Mouse (Mus musculus) NIH3T3 (cell line): ENCODE results near the gene Inhbc.

Source experiments
- DNase-seq: peaks from one replicate; pipeline ENCODE4 v3.0.0-alpha.2; 2012; ENCODE audit warnings: low read depth

The Inhbc gene

DNA sequence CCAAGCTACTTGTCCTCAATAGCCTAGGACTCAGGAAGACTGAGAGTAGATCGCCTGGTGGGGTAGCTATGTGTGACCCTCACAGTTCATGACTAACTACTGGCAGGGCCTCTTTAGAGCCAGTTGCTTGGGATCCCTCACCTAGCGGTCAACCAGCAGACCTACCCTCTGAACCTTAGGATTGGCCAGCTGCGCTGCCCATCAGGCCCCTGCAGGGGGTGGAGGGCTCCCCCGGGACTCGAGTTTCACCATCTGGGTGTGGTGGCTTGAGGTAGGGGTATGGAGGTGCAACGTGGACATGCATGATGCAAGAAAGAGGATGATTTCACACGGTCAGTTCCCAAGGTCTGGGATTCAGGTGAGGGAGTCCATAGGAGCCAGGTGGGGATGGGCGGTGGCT, 18.5 kb downstream of the Inhbc start:
- DNase-seq = no peak

DNA sequence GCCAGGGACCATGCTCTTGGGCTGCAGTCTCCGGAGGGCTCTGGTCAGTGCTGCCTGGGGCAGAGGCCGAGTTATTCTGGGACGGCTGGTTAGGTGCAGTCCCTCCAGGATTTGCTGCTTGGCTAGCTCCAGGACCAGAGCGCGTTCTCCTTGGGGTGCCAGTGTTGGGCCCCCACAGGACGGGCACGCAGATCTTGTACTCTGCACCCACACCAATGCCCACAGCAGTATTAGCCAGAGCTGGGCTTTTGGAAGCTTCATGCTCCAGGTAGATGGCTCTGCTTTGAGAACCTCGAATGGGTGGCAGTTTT, 19.0 kb downstream of the Inhbc start:
- DNase-seq = no peak

DNA sequence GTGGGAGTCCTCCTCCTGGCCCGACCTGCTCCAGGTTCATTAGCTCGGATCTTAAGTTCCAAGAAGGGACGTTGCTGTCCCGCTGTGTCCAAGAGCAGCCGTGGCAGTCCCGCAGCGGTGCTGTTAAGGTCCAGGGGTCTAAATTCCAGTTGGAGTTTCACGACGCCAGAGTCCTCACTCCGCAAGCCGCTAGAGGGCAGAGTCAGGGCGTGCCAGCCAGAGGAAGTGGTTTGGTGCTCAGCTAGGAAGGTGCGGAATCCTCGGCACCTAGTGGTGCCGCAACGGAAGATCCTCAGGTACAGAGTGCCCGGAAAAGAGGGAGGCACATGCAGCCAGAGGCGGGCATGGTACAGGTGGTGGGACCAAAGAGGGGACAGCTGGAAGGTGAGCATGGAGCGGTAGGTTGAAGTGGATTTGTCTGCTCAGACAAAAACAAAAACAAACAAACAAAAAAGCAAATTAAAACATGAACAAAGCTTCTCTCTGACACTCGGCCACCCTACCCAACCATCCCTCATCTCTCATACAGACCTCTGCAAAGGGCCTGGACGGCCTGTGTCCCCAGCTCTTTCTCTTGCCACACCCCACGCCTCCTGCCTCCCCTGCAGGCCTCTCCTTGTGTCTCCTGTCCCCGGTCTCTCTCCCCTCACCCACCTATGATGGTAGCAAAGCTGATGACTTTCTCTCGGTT, 19.5 kb downstream of the Inhbc start:
- peak; percentile 63 for DNase-seq

DNA sequence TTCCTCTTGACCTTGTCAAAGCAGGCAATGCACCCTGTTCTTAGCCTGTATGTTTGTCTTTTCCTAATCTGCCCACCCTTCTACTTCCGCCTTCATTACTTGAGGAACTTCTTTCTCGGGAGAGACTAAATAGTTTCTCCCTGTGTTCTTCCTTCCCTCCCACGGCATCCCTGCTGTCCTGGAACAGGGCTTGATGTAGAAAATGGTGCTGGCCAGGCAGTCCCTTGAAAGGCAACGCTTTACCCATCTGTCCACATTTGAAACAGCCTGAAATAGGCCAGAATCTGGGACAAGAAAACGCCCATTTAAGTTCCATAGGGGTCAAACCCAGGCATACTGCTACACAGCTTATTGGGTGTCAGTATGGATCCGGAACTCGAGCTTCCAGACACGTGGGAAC, 20.4 kb downstream of the Inhbc start:
- no peak for DNase-seq

DNA sequence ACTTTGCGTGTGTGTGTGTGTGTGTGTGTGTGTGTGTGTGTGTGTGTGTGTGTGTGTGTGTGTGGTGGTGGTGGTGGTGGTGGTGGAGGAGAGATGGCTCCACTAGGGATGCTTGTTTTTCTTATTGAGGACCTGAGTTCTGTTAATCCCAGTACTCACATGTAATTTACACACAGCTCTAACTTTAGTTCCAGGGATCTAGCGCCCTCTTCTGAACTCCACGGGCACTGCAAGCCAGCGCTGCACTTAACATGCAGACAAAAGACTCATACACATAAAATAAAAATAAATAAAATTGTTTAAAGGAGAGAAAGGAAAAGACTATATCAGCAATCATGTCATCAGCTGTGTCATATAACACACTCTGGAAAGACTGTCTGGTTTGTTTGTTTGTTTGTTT, 21.3 kb downstream of the Inhbc start:
- peak; percentile 35 for DNase-seq

DNA sequence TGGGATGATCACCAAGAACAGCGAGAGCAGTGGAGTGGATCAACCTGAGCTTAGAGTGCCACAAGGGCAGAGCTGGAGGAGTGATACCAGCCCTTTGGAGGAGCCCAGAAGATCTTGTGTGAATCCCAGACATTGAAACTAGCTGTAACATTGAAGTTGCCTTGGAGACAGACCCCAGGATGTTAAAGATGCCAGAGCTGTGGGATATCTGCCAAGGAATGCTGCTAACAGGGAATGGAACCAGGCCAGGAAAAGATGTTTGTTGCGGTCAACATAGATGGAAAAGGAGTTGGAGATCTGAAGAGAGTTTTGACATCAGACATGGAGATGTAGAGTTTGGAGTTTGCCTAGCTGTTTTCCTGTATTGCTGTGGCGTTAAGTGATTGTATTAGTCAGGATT, 24.1 kb downstream of the Inhbc start:
- peak; percentile 46 for DNase-seq

DNA sequence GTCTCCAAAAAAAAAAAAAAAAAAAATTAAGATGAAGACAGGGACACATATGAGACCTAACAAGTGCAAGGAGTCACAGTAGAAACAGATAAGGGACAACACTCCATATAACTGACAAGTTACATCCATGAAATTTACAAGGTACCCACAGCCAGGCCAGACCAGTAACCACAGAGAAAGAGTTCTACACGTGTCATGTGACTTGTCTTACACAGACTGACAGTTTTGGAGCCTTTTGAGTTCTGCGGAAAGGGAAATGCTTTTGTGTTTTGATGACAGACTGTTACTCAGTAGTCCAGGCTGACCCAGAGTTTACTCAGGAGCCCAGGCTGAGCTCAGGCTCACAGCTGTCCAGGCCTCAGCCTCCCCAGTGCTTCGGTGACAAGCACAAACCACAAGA, 27.2 kb downstream of the Inhbc start:
- no peak for DNase-seq

DNA sequence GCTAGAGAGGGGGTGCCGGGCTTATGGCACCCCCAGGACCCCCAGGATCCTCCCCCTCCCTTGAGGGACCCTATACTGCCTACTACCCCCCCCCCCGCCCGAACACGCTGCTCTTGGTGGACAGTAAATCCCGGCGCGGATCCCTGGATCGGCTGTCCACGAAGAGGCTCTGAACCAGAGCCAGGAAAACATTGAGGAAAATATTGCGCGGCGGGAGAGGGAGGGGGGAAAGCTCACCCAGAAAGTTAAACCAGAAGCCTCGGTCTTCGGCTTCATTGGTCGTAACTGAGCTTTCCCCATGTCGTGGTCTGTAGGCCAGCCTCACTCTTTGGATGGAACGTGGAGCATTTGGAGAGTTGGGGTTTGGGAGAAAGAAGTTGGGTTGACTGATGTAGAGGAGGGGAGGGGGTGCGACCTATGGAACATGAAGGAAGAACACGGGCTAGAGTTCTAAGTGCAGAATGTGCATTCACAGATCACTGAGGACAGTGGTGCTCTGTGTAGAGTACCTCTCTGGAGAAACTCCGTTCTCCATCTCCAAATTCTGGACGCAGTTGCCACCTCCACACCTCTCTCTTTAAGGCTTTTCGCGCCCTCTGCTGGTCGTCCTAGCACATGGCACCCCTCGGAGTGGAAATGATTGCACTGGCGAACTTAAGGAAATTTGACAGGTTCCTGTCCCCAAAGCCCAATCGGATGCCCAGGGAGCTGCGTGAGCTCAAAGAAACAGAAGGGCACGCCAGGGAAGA, 28.2 kb downstream of the Inhbc start, which contains the start of gene Gli1:
Gli1 (minus strand) TSS at position 84 of the 749 bp plus-strand sequence.
- peak; percentile 94 for DNase-seq

DNA sequence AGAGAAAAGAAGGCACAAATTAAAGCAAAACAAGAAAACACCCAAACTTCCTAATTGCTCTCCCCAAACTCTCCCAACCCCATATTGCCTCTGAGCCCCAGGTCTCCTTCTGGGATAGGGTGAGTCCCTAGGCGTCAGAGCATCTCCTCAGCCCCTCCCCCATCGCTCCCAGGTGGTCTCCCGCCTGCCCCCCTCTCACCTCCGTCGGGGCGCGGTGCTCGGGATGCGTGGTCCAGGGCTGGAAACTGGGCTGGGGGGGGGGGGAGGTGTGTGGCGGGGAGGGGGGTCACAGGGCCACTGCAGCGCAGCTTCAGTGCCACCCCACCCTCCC, 28.9 kb downstream of the Inhbc start:
- no peak for DNase-seq

DNA sequence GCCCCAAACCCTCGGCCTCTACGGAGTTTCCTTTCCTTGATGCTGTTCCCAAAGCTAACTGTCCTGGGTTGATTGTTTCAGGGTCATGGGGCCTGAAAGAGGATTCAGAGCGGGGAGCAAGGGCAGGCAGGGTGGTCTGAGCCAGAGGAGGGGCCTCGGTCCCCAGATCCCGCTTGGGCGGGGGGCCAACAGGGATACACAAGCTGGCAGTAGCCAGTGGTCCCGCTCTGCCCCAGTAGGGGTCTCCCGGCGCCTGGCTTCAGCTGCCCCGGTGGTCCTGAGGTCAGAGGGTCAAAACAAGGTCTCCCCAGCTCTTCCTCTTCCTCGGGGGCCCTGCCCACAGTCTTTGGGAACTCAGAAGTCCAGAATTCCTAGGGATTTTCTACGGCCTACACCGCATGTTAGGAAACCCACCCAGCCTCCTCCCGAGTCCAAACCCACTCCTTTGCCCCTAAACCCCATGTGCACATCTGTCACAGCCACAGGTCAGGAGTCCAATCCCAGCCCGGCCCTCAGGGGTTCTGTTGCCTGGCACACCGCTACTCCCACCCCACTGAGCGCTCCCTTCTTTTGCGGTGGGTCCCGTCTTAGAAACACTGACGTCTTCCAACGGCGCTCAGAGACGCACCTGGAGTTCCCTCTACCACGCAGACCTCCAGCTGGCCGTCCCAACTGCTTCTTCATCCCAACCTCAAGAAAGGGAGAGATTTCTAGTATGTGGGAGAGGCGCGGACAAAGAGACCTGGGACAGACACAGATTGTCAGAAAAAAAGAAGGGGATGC, 29.5 kb downstream of the Inhbc start:
- DNase-seq = no peak

DNA sequence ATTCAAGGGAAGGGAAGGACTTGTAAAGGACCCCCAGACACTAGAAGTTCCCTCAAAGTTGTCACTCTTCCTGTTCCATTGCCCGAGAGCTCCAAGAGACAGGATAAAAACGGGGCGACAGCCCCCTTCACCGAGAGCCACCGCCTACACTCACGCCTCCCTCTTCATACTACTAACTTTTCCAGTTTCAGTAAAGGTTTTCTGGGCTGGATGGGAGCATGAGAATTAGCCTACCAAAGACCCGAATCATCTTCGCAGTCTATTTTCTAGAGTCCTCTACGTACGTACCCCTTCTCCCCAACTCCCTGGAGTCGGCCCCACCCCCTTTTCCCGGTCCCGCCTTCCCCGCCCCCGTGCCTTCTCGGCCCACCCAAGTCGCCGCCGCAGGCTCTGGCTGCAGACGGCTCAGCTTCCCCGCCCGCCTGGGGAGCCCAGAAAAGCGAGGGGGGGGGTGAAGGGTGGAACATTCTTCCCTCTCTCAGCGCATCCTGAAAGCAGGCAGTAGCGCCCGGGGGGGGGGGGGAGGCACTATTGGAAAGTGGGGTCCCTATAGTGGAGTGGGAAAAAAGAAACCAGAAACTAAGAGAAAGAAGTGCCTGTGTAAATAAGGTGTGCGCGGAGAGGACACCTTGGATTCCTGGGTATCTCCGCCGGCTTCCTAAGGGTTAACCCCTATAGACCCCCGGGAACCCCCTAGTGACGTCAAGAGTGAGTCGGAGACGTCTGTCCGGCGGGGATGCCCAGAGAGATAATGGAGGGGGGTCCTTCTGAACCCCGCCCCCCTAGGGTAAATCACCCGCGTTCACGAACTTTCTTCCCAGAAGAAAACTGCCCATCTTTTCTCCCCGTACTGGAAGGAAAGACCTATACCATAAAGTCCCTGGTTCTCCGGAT, 30.3 kb downstream of the Inhbc start:
- peak; percentile 80 for DNase-seq

DNA sequence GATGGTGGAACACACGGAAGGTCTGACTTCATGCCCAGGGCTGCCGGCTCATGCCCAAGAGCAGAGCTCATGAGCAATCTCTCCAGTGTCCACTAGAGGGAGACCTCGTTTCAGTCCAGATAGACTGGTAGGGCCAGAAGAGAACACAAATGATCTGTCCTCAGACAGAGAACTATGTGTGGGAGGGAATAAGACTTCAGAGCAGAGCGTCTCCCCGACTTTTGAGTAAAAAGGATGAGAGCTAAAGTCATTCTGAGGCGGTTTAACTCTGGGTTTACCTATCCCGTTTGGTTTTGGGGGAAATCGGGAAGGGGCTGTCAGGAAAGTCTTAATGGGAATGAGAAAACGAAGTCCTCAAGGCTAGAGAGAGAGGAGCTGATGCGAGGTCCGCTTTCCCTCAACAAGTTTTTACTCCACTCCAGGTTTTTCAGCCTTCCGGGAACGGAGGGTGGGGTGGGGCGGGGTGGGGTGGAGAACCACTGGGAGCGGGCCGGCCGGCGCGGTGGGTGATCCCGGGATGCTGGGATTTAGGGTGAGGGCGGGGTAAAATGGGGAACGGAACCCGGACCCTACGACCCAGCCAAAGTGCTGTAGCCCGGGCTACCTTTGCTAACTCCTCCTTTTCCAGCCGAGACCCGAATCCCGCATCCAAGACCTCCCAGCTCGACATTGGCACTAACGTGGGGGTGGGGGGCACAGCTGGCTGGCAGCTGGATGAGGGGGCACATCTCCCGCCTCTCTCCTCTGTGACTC, 31.1 kb downstream of the Inhbc start:
- peak; percentile 96 for DNase-seq

DNA sequence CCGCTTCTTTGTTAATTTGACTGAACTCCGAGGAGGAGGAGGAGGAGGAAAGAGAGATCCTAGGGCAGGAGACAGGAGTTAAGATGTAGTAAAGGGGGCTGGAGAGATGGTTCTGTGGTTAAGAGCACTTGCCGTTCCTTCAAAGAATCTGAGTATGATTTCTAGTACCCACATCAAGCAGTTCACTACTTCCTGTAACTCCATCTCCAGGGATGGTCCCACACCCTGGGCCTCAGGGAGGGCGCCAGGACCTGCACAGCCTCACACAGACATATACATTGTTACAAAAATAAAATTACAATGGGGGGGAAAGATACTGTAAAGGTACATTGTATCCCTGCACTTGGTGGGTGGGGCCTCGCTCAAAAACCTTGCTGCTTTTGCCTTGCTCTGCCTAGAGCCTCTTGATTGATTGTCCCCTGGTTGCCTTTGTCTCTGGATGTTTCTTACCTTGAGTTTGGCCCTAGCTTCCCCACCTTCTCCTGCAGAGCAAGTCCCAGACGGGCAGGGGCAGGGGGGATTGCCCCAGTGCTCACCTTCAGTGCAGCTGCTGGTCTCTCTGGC, 32.6 kb downstream of the Inhbc start:
- DNase-seq = no peak

DNA sequence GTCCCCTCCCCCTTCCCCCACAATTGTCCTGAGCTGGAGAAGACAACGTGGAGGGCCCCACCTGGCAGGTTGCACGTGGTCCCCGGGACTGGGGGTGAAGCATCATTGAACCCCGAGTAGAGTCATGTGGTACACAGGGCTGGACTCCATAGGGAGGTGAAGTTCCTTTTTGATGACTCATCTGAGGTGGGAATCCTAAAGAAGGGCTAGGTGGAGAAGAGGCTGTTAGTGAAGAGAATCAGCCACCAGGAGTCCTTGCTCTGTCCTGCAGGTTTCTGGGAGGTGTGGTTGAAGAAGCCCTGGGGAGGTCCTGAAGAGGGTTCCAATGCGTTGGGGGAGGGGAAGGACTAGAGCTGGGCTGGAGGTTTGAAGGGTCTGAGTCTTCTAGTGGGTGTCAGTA, 33.3 kb downstream of the Inhbc start:
- DNase-seq = no peak

DNA sequence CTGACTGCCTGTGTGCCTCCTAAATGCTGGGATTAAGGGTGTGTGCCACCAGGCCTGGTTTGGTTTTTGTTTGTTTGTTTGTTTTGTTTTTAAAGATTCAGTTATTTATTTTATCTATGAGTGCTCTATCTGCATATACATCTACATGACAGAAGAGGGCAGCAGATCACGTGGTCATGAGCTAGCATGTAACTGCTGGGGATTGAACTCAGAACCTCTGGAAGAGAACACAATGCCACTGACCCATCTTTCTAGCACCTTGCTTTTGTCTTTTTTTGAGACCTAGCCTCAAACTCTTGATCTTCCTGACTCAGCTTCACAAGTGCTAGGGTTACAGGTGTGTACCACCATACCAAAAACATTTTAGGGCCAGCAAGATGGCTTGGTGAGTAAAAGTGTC, 35.0 kb downstream of the Inhbc start:
- no peak for DNase-seq

DNA sequence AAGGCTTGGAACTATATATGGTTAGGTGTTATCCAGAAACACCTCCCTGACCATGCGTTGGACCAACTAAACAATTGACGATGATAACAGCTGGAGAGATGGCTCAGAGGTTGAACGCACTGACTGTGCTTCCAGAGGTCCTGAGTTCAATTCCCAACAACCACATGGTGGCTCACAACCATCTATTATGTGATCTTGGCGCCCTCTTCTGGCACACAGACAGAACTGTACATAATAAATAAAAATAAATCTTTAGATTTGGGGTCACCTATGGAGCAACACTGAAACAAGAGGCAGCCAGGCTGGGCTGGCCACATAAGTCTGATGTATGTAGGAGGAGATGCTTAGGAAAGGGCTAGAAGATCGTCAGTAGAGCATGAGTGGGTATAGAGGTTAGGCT, 37.1 kb downstream of the Inhbc start:
- peak; percentile 48 for DNase-seq

DNA sequence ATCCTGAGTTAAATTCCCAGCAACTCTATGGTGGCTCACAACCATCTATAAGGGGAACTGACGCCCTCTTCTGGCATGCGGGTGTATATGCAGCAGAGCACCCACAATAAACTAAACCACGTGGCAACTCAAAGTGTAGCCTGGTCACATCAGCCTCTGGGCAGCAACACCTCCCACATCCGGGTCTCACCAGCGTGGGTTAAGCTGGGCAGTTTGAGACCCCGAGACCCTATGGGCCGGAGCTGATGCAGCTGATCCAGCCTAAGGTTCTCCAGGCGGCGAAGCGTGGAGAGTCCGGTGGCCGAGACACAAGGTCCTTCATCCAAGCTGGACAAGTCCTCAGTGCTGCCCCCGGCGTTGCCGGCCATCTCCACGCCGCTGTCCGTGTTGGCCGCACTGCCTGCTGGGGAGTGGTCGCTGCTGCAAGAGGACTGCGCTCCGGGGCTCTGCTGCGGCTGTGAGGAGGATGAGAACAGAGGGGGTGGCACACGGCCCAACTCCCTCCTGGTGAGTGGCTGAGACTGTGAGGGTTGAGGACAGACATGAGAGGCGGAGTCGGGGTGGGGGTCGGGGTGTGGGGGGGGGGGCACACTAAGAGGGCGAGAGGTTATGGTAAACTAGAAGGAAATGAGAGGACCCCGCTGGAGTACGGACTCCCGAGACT, 37.9 kb downstream of the Inhbc start:
- no peak for DNase-seq

DNA sequence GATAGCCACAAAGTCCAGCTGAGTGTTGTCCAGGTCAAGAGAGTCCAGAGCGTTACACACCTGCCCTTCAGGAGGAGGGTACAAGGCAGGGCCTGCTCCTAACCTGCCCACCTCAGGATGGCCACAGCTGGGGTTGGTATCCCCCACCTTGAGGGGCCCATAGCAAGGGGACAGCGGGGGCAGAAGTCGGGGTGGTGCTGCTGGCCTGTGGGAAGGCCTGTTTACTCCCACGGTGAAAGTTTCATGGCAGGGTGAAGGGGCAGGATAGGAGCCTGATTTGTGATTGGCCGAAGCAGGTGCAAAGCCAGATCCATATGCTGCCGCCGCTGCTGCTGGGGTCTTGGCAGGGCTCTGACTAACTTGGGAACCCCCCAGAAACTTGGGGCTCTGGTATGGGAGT, 40.0 kb downstream of the Inhbc start:
- no peak for DNase-seq

DNA sequence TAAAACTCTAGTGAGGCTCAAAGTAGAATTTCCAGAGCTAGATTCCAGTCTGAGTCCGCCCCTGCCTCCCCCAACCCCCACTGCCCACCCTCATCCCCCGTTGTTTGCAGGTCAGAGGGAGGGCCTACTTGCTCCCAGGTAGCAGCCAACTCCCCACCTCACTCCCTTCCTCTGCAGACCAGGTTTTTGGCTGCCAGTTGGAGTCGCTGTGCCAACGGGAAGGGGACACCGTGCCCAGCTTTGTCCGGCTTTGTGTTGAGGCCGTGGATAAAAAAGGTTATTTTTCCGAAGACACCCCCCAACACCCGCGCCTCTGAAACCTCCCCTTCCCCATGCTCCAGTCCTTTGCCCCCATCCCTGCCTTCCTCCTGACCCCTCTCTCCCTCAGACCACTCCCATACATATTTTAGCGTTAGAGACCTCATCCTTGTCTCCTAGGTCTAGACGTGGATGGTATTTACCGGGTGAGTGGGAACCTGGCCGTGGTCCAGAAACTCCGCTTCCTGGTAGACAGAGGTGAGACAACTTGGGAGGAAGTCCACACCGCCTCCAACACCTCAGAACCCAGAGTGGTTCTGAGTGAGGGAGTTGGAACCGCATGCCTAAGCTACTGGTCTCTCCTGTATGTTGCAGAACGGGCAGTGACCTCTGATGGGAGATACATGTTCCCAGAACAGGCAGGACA, 42.6 kb downstream of the Inhbc start:
- no peak for DNase-seq

DNA sequence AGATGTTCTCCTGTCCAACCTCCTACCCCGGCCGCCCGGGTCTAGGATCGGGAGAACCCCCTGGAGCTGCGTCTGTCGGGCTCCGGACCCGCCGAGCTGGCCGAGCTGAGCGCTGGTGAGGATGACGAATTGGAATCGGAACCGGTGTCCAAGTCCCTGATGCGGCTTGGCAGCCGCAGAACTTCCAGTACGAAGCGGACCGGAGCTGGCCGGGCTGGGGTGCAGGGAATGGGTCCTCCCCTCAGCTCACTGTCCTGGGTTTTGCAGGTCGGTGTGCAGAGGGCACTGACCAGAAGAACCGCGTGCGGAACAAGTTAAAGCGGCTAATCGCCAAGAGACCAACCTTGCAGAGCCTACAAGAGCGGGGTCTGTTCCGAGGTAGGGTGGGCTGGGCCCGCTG, 43.4 kb downstream of the Inhbc start:
- no peak for DNase-seq
